Mouse (Mus musculus): ENCODE results near the gene Arid3c.

The Arid3c gene

GRCm38 (mm10) chr4:41745021-41745420 lies 14.1 kb upstream of the Arid3c start:
- DNase-seq (ENCODE audit: low spot score): no peak

- no peak for DNase-seq (ENCODE audit: low spot score)
These were observed 13.2 kb upstream of the Arid3c start for GRCm38 (mm10) chr4:41744131-41744530.

GRCm38 (mm10) chr4:41741158-41741560 lies 10.2 kb upstream of the Arid3c start:
- peak; percentile 86 for DNase-seq (ENCODE audit: low spot score)

- no peak for DNase-seq (ENCODE audit: low spot score)
These were observed 9.6 kb upstream of the Arid3c start for GRCm38 (mm10) chr4:41740380-41741157.

GRCm38 (mm10) chr4:41739260-41739659 lies 8.3 kb upstream of the Arid3c start:
- no peak for DNase-seq (ENCODE audit: low spot score)

- DNase-seq (ENCODE audit: low spot score): no peak
These were observed 7.3 kb upstream of the Arid3c start for GRCm38 (mm10) chr4:41738256-41738603.

GRCm38 (mm10) chr4:41737602-41738255 lies 6.8 kb upstream of the Arid3c start:
- DNase-seq (ENCODE audit: low spot score): peak; percentile 56

- no peak for DNase-seq (ENCODE audit: low spot score)
These were observed 3.9 kb downstream of the Arid3c start for GRCm38 (mm10) chr4:41726826-41727621.

- DNase-seq (ENCODE audit: low spot score): peak; percentile 73
These were observed 8.0 kb downstream of the Arid3c start, which contains the start of gene Dctn3 for GRCm38 (mm10) chr4:41722918-41723351. Dctn3 (minus strand) TSS chr4:41723170.

- DNase-seq (ENCODE audit: low spot score): no peak
These were observed 14.1 kb downstream of the Arid3c start for GRCm38 (mm10) chr4:41716834-41717233.

GRCm38 (mm10) chr4:41715596-41715995 lies 15.3 kb downstream of the Arid3c start:
- no peak for DNase-seq (ENCODE audit: low spot score)

- no peak for DNase-seq (ENCODE audit: low spot score)
These were observed 15.9 kb downstream of the Arid3c start for GRCm38 (mm10) chr4:41715082-41715481.

- peak; percentile 40 for DNase-seq (ENCODE audit: low spot score)
These were observed 16.7 kb downstream of the Arid3c start for GRCm38 (mm10) chr4:41714276-41714675.

- DNase-seq (ENCODE audit: low spot score): peak; percentile 86
These were observed 17.5 kb downstream of the Arid3c start, which contains the start of gene Rpp25l for GRCm38 (mm10) chr4:41713197-41714067. Rpp25l (minus strand) TSS chr4:41713534.

GRCm38 (mm10) chr4:41712421-41713196 lies 18.3 kb downstream of the Arid3c start:
- no peak for DNase-seq (ENCODE audit: low spot score)

- DNase-seq (ENCODE audit: low spot score): no peak
These were observed 19.1 kb downstream of the Arid3c start for GRCm38 (mm10) chr4:41711705-41712375.

GRCm38 (mm10) chr4:41710229-41710628 lies 20.7 kb downstream of the Arid3c start:
- DNase-seq (ENCODE audit: low spot score): no peak

- no peak for DNase-seq (ENCODE audit: low spot score)
These were observed 22.7 kb downstream of the Arid3c start for GRCm38 (mm10) chr4:41708192-41708745.

- peak; percentile 26 for DNase-seq (ENCODE audit: low spot score)
These were observed 23.9 kb downstream of the Arid3c start for GRCm38 (mm10) chr4:41707011-41707535.

Data from spleen, adult 12 weeks (tissue).